10 mouse cellular contexts compared by ENCODE assay signal in genomic region chr11:86874666-86875295, GRCm38 (mm10).
DNase-seq lines count a peak whose midpoint lies in the region; ATAC-seq and TF ChIP-seq lines count a peak whose summit lies in the region.
"Had no signal": no experiment of that assay in that cellular context is flagged by ENCODE, and none has a peak within 500 bp of the region (broad histone marks: within the 10 kb centered on the region; RNA-seq: fewer than 3 reads in every experiment).

No protein-coding gene starts in this region.

- 75% methylated on average over 12 of the region's 12 CpGs for WGBS in forebrain, embryonic 15.5 days
- 75% methylated on average over 12 of the region's 12 CpGs for WGBS in forebrain, embryonic 11.5 days

- H3K4me3 ChIP-seq in forebrain, embryonic 15.5 days: no peak overlapping the region
- H3K4me3 ChIP-seq in forebrain, embryonic 11.5 days (ENCODE audit: low read depth, low read length): no peak overlapping the region
- H3K4me3 ChIP-seq in CH12.LX (replicated peaks in 1 of 3; ENCODE audit: low read depth in 2 of 3, low read length in 2 of 3, poor library complexity in 1 of 3): no peak overlapping the region
- H3K4me3 ChIP-seq: embryonic facial prominence, embryonic 12.5 days; neural tube, embryonic 13.5 days had no signal

- peaks cover 11% of the 10 kb centered on the region for H3K4me1 ChIP-seq in forebrain, embryonic 15.5 days
- peaks cover 12% of the 10 kb centered on the region for H3K4me1 ChIP-seq in forebrain, embryonic 11.5 days (replicated peaks; ENCODE audit: control insufficient read depth, insufficient read depth, low read length)
- H3K4me1 ChIP-seq in CH12.LX (ENCODE audit: control insufficient read depth in 1 of 2, insufficient read depth in 2 of 2): no peaks in the 10 kb centered on the region

- 0 out of 2 replicates have a peak, but pooled peaks have one; percentile 51 for ATAC-seq in forebrain, embryonic 15.5 days (replicated peaks)
- ATAC-seq in forebrain, embryonic 11.5 days (replicated peaks; ENCODE audit: low FRiP score): no peak
- ATAC-seq in inflammation-experienced regulatory T-cells, adult 6 months: no peak

- DNase-seq in forebrain, embryonic 11.5 days (ENCODE audit: low spot score): no peak
- no peak for DNase-seq in CH12.LX (ENCODE audit: extremely low read depth)
- DNase-seq in cerebellum, postnatal 10 days: peak; percentile 51 to 60
- peak; percentile 39 to 45 for DNase-seq in kidney, postnatal 36 days
- no peak for DNase-seq in spleen, postnatal 36 days (ENCODE audit: low spot score in 2 of 2)
- no peak for DNase-seq in layer of hippocampus, adult 11-12 months (ENCODE audit: low spot score)

- TF ChIP-seq EP300 in CH12.LX (IDR thresholded peaks at IDR 0.05; ENCODE audit: low read length): no peak

- in situ Hi-C loops in CH12.LX (cut with MboI; ENCODE audit: low pct_ligation_motif_present, low pct_unique_long_range_greater_than_20kb, low sequenced_read_pairs): no loop called here

- no peaks in the 10 kb centered on the region for H3K36me3 ChIP-seq in forebrain, embryonic 15.5 days
- no peaks in the 10 kb centered on the region for H3K36me3 ChIP-seq in forebrain, embryonic 11.5 days (ENCODE audit: control insufficient read depth, insufficient read depth, low read length)
- no peaks in the 10 kb centered on the region for H3K36me3 ChIP-seq in CH12.LX (replicated peaks in 1 of 2; ENCODE audit: control insufficient read depth in 1 of 2, insufficient read depth in 1 of 2, low read length in 1 of 2)
- H3K36me3 ChIP-seq: embryonic facial prominence, embryonic 12.5 days; neural tube, embryonic 13.5 days had no signal

- H3K27me3 ChIP-seq in forebrain, embryonic 15.5 days: no peaks in the 10 kb centered on the region
- H3K27me3 ChIP-seq in forebrain, embryonic 11.5 days (ENCODE audit: control insufficient read depth, insufficient read depth, low read length): no peaks in the 10 kb centered on the region
- no peaks in the 10 kb centered on the region for H3K27me3 ChIP-seq in CH12.LX (replicated peaks)
- H3K27me3 ChIP-seq: embryonic facial prominence, embryonic 12.5 days; neural tube, embryonic 13.5 days had no signal

- H3K4me2 ChIP-seq in forebrain, embryonic 15.5 days (replicated peaks): no peak overlapping the region
- no peak overlapping the region for H3K4me2 ChIP-seq in forebrain, embryonic 11.5 days (ENCODE audit: low read depth, low read length, severe bottlenecking)
- no peak overlapping the region for H3K4me2 ChIP-seq in CH12.LX (ENCODE audit: insufficient read depth, low read depth, poor library complexity, severe bottlenecking)
- H3K4me2 ChIP-seq: embryonic facial prominence, embryonic 12.5 days; neural tube, embryonic 13.5 days had no signal

- dilution Hi-C loops in CH12.LX (cut with MboI; ENCODE audit: extremely low pct_ligation_motif_present, extremely low pct_unique_long_range_greater_than_20kb, low sequenced_read_pairs): no loop called here

- TF ChIP-seq RAD21 in CH12.LX (IDR thresholded peaks at IDR 0.05; ENCODE audit: low read depth, low read length): peak; percentile 32

- no peaks in the 10 kb centered on the region for H3K79me2 ChIP-seq in CH12.LX (replicated peaks; ENCODE audit: control insufficient read depth, extremely low read depth, insufficient read depth, poor library complexity, severe bottlenecking)

- no peak for TF ChIP-seq POLR2A in CH12.LX (IDR thresholded peaks at IDR 0.05; ENCODE audit: low read depth, low read length)

- H3K27ac ChIP-seq in forebrain, embryonic 15.5 days (replicated peaks): no peak overlapping the region; the same call in 1 of the 2 replicates
- no peak overlapping the region for H3K27ac ChIP-seq in forebrain, embryonic 11.5 days (ENCODE audit: low read depth, low read length)
- H3K27ac ChIP-seq in CH12.LX (ENCODE audit: insufficient read depth, low read depth): no peak overlapping the region
- H3K27ac ChIP-seq: embryonic facial prominence, embryonic 12.5 days; neural tube, embryonic 13.5 days had no signal

- no peak overlapping the region for H3K9ac ChIP-seq in forebrain, embryonic 15.5 days (replicated peaks)
- no peak overlapping the region for H3K9ac ChIP-seq in forebrain, embryonic 11.5 days (ENCODE audit: low read length)
- H3K9ac ChIP-seq in CH12.LX (ENCODE audit: insufficient read depth, low read depth): no peak overlapping the region
- H3K9ac ChIP-seq: embryonic facial prominence, embryonic 12.5 days; neural tube, embryonic 13.5 days had no signal

- H3K9me3 ChIP-seq in forebrain, embryonic 15.5 days: no peaks in the 10 kb centered on the region
- H3K9me3 ChIP-seq in forebrain, embryonic 11.5 days (ENCODE audit: control insufficient read depth, low read length): no peaks in the 10 kb centered on the region
- no peaks in the 10 kb centered on the region for H3K9me3 ChIP-seq in CH12.LX (replicated peaks; ENCODE audit: low read length)
- H3K9me3 ChIP-seq: embryonic facial prominence, embryonic 12.5 days; neural tube, embryonic 13.5 days had no signal

- TF ChIP-seq CTCF in CH12.LX (conservative IDR thresholded peaks at IDR 0.05 in 1 of 2, IDR thresholded peaks at IDR 0.05 in 1 of 2; ENCODE audit: low read depth in 2 of 2, low read length in 2 of 2): peak in 1 of 2 experiments; percentile 38; a peak in 2 of 4 replicates

TF ChIP-seq in CH12.LX, 34 proteins besides CTCF, POLR2A, EP300 and RAD21:
- no peak for TF ChIP-seq MYC (IDR thresholded peaks at IDR 0.05; ENCODE audit: low read depth, low read length)
- TF ChIP-seq MAZ (IDR thresholded peaks at IDR 0.05; ENCODE audit: low read depth, low read length): no peak
- no peak for TF ChIP-seq ETS1 (conservative IDR thresholded peaks at IDR 0.05; ENCODE audit: low read depth, low read length)
- no peak for TF ChIP-seq CHD2 (IDR thresholded peaks at IDR 0.05; ENCODE audit: low read length)
- TF ChIP-seq BHLHE40 (IDR thresholded peaks at IDR 0.05; ENCODE audit: low read depth, low read length): no peak
- no peak for TF ChIP-seq NRF1 (IDR thresholded peaks at IDR 0.05; ENCODE audit: low read depth, low read length)
- no peak for TF ChIP-seq MAX (IDR thresholded peaks at IDR 0.05; ENCODE audit: low read length)
- no peak for TF ChIP-seq ZNF384 (IDR thresholded peaks at IDR 0.05; ENCODE audit: low read depth, low read length)
- no peak for TF ChIP-seq JUN (IDR thresholded peaks at IDR 0.05; ENCODE audit: insufficient read depth, low read depth, low read length)
- no peak for TF ChIP-seq UBTF (IDR thresholded peaks at IDR 0.05; ENCODE audit: low read depth, low read length)
- no peak for TF ChIP-seq IRF4 (IDR thresholded peaks at IDR 0.05; ENCODE audit: low read depth, low read length)
- TF ChIP-seq JUND (conservative IDR thresholded peaks at IDR 0.05; ENCODE audit: low read depth, low read length): no peak
- no peak for TF ChIP-seq USF2 (conservative IDR thresholded peaks at IDR 0.05; ENCODE audit: low read depth, low read length)
- TF ChIP-seq KAT2A (IDR thresholded peaks at IDR 0.05; ENCODE audit: insufficient replicate concordance, low read length): no peak
- TF ChIP-seq MAFK (IDR thresholded peaks at IDR 0.05; ENCODE audit: insufficient replicate concordance, low read length): no peak
- no peak for TF ChIP-seq SIN3A (IDR thresholded peaks at IDR 0.05; ENCODE audit: low read length)
- TF ChIP-seq NELFE (IDR thresholded peaks at IDR 0.05; ENCODE audit: low read depth, low read length): no peak
- no peak for TF ChIP-seq RCOR1 (conservative IDR thresholded peaks at IDR 0.05; ENCODE audit: low read depth, low read length)
- TF ChIP-seq GABPA (IDR thresholded peaks at IDR 0.05; ENCODE audit: insufficient replicate concordance, low read depth, low read length): no peak

Comparison
In these comparisons a context has a peak if more than half of its experiments do, and no peak if none do; other contexts are left out.
1. DNase-seq: peak in cerebellum, postnatal 10 days (2 of 2) and kidney, postnatal 36 days (2 of 2); none in forebrain, embryonic 11.5 days (single experiment), CH12.LX (single experiment), spleen, postnatal 36 days (0 of 2) and layer of hippocampus, adult 11-12 months (single experiment).